Mouse (Mus musculus): ENCODE data around the gene Pdcd7.

Gene Pdcd7

DNA sequence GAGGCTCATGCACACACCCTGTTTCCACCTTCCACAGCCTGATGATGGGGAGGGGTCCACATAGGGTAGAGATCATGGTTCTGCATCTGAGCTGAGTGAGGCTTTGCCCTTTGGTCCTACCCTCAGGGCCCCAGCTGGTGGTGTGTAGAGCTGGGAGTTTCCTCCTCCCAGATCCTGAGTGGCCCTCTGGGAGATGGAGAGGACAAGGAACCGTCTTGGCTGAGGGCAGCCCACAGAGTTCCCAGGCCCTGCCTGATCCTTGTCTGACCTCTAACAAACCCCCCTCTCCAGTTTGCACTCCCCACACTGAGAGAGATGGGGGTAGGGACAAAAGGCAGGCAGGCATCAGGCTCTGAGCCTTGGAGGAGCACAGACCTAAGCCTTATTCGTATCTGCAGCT is 48.5 kb downstream of the Pdcd7 start:
- no peak for DNase-seq (ENCODE audit: low read depth, low spot score)

DNA sequence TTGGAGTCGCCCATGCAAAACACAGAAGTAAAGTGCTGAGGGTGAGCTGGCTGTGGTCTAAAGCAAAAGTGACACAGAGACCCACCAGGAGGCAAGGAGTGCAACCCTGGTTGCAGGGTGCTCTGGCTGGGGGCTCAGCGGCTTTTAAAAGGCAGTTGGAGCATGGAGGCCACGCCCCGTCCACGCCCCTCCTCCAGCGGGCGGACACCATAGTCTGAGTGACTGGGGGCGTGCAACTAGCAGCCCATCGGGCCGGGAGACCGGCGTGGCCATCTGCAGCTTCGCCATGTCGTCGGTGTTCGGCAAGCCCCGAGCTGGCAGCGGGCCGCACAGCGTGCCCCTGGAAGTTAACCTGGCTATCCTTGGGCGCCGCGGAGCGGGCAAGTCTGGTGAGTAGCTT is 52.4 kb downstream of the Pdcd7 start, which contains the start of gene Rasl12:
Rasl12 (plus strand) TSS at position 228 of the 400 bp plus-strand sequence.
- no peak for DNase-seq (ENCODE audit: low read depth, low spot score)

DNA sequence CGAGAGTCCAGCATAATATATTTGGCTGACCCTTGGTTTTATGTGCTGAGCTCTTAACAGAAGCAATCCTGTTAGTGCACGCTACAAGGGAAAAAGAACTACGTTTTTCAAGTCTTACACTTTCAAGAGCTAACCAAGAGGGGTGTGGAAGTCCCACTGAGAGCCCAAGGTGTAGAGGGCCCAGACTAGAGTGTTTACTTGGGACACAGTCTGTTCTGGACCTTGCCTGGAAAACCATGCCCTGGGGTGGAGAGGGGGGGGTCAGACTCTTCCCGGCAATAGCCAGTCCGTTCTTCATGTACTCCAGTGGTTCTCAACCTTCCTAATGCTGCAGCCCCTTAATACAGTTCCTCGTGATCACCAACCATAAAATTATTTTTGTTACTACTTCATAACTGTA is 54.0 kb downstream of the Pdcd7 start:
- no peak for DNase-seq (ENCODE audit: low read depth, low spot score)

DNA sequence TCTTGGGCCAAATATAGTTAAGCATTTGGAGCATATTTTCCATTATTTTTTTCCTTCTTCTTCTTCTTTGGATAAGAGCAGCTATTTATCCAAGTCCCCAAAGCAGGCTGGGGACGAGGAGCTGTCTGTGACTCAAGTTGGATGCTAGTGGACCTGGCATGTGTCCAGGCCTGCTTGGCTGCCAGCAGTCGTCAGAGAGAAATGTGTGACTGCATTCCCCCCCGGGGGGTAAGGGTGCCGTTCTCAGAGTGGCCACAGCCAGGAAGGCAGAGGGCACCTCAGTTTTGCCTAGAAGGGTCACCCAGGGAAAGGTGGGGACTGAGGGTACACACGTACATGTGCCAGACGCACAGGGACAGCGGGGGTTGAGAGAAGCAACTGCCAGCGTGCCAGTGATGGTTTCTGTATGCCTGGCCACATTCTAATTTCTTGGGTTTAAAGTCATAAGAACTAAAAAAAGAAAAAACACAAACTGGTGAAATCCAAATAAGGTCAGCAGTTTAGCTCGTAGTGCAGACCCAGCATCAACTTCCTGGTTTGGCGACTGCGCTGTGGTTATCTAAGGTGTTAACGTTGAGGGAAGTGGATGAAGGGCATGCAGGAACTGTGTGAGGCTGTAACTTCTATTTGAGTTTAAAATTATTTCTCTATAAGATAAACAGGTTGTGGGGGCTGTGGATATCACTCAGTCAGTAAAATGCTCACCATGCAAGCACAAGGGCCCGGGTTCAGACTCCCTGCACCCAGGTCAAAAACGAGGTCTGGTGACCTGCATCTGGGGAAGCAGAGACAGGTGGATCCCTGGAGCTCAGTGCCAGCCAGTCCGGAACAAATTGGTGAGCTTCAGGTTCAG is 58.7 kb downstream of the Pdcd7 start:
- peak; percentile 89 for DNase-seq (ENCODE audit: low read depth, low spot score)

DNA sequence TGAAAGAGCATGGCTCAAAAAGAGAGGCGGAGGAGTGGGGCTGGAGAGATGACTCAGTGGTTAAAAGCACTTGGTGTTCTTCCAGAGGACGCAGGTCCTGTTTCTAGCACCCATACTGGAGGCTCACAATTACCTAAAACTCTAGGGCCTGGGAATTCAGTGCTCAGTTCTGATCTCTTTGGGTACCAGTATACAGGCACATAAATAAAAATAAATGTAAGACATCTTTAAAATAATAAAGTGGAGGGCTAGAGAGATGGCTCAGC is 59.2 kb downstream of the Pdcd7 start:
- no peak for DNase-seq (ENCODE audit: low read depth, low spot score)

DNA sequence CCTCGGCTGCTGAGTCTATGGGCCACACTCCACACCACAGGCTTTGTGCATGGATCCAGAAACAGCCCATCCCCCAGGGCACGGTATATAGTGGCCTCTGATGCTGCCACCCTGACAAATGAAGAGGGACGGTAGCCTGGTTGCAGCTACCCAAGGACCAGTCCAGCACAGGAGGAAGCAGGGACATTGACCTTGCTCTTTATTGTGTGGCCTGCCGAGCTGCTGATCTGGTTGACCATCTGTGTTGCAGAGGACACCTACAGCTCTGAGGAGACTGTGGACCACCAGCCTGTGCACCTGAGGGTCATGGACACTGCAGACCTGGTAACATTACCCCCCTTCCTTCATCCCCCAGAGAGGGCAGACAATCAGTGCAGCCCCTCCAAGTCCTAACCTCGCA is 61.4 kb downstream of the Pdcd7 start:
- no peak for DNase-seq (ENCODE audit: low read depth, low spot score)

DNA sequence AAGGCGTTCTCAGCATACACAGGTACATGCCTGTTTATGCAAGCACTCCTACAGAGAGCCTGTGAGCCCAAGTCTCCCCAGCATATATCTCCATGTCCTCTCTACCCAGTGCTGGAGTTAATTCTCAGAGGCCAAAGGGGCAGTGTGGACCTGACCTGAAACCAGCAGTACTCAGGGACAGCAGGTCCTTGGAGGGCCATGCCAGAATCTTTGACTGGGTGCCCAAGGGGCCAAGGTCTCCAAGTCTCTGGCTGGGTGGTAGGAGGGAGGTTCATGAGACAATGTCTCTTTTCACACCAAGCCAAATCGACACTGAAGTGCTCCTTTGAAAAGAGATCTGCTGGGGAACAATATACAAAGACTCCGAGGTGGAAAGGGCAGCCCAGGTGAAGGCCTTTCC is 62.0 kb downstream of the Pdcd7 start:
- DNase-seq (ENCODE audit: low read depth, low spot score) = no peak

DNA sequence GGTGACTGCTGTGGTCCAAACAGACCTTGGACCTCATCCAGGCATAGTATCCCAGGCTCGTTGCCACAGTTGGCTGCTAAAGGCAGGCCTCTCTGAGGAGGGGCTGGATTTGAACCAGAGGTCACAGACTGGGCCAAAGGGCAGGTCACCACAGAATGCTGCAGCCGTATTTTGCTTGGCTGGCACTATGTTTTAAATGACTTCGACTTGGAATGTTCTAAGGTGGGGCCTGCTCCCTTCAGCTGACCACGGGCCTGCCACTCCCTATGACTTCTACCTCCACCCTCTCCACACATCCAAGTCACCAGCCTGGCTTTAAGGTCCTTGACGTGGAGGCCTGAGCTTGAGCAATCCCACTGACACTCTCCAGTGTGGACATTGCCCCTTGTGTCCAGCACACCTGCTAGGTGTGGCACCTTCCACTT is 63.0 kb downstream of the Pdcd7 start:
- no peak for DNase-seq (ENCODE audit: low read depth, low spot score)

All from skeletal muscle tissue, adult 2 months (tissue).